Mouse (Mus musculus): ENCODE measurements around the gene Scml4. TPM values are rescaled to one million over a fixed set of nuclear protein-coding genes. Genes with fewer than 3 reads are reported as not detected.

Scml4 gene
- polyA plus RNA-seq, 1 experiment from 2014 or later, result 3.7 TPM

GRCm38 (mm10) chr10:42890365-42890764 is 30.2 kb downstream of the Scml4 start:
- no peak for DNase-seq (ENCODE audit: low spot score)

GRCm38 (mm10) chr10:42892250-42892649 is 32.1 kb downstream of the Scml4 start:
- DNase-seq (ENCODE audit: low spot score) (peak; percentile 19), ATAC-seq (ENCODE audit: insufficient read depth, low FRiP score, low TSS enrichment) (no peak)
- 54% methylated on average over 4 of the region's 4 CpGs for WGBS
- H3K9ac ChIP-seq (ENCODE audit: low read length), result no peak overlapping the region
- H3K4me1 ChIP-seq (ENCODE audit: control insufficient read depth, insufficient read depth, low read length), result peaks cover 3% of the 10 kb centered on the region; the same call in 1 of the 2 replicates
- H3K27me3 ChIP-seq (ENCODE audit: control insufficient read depth, insufficient read depth, low read length), result no peaks in the 10 kb centered on the region
- no peak overlapping the region for H3K27ac ChIP-seq (ENCODE audit: low read depth, low read length)
- no peak overlapping the region for H3K4me2 ChIP-seq (ENCODE audit: low read depth)
- no peak overlapping the region for H3K4me3 ChIP-seq (ENCODE audit: low read depth, low read length)
- H3K36me3 ChIP-seq (ENCODE audit: control insufficient read depth, insufficient read depth, low read length), result no peaks in the 10 kb centered on the region
- H3K9me3 ChIP-seq (ENCODE audit: control insufficient read depth, low read length), result no peaks in the 10 kb centered on the region

More at GRCm38 (mm10) chr10:42890365-42890764, 30.2 kb downstream of the Scml4 start:
- H3K36me3 ChIP-seq (ENCODE audit: control insufficient read depth, insufficient read depth, low read length), result no peaks in the 10 kb centered on the region
- peaks cover 3% of the 10 kb centered on the region; the same call in 1 of the 2 replicates for H3K4me1 ChIP-seq (ENCODE audit: control insufficient read depth, insufficient read depth, low read length)
- WGBS, result 58% methylated on average over 4 of the region's 4 CpGs
- H3K27ac ChIP-seq (ENCODE audit: low read depth, low read length), result no peak overlapping the region
- no peaks in the 10 kb centered on the region for H3K9me3 ChIP-seq (ENCODE audit: control insufficient read depth, low read length)
- H3K4me2 ChIP-seq (ENCODE audit: low read depth), result no peak overlapping the region
- no peak overlapping the region for H3K4me3 ChIP-seq (ENCODE audit: low read depth, low read length)
- H3K9ac ChIP-seq (ENCODE audit: low read length), result no peak overlapping the region
- ATAC-seq (ENCODE audit: insufficient read depth, low FRiP score, low TSS enrichment), result no peak
- no peaks in the 10 kb centered on the region for H3K27me3 ChIP-seq (ENCODE audit: control insufficient read depth, insufficient read depth, low read length)

- Histone ChIP-seq H3K27ac (ENCODE audit: low read depth, low read length) (no peak overlapping the region), H3K4me2 (ENCODE audit: low read depth) (no peak overlapping the region), H3K4me1 (ENCODE audit: control insufficient read depth, insufficient read depth, low read length) (peaks cover 3% of the 10 kb centered on the region; the same call in 1 of the 2 replicates), H3K9ac (ENCODE audit: low read length) (no peak overlapping the region), H3K36me3 (ENCODE audit: control insufficient read depth, insufficient read depth, low read length) (no peaks in the 10 kb centered on the region), H3K9me3 (ENCODE audit: control insufficient read depth, low read length) (no peaks in the 10 kb centered on the region), H3K4me3 (ENCODE audit: low read depth, low read length) (no peak overlapping the region), H3K27me3 (ENCODE audit: control insufficient read depth, insufficient read depth, low read length) (no peaks in the 10 kb centered on the region)
- DNase-seq (ENCODE audit: low spot score) (no peak), ATAC-seq (ENCODE audit: insufficient read depth, low FRiP score, low TSS enrichment) (no peak)
- WGBS, result 82% methylated on average over 4 of the region's 4 CpGs
These were observed 32.8 kb downstream of the Scml4 start for GRCm38 (mm10) chr10:42892987-42893386.

GRCm38 (mm10) chr10:42893857-42894256 is 33.7 kb downstream of the Scml4 start:
- 80% methylated on average over 8 of the region's 8 CpGs for WGBS
- Histone ChIP-seq H3K4me2 (ENCODE audit: low read depth) (no peak overlapping the region), H3K9ac (ENCODE audit: low read length) (no peak overlapping the region), H3K4me3 (ENCODE audit: low read depth, low read length) (no peak overlapping the region), H3K27ac (ENCODE audit: low read depth, low read length) (no peak overlapping the region), H3K4me1 (ENCODE audit: control insufficient read depth, insufficient read depth, low read length) (peaks cover 3% of the 10 kb centered on the region; the same call in 1 of the 2 replicates), H3K9me3 (ENCODE audit: control insufficient read depth, low read length) (no peaks in the 10 kb centered on the region), H3K36me3 (ENCODE audit: control insufficient read depth, insufficient read depth, low read length) (no peaks in the 10 kb centered on the region), H3K27me3 (ENCODE audit: control insufficient read depth, insufficient read depth, low read length) (no peaks in the 10 kb centered on the region)
- no peak for DNase-seq (ENCODE audit: low spot score)
- no peak for ATAC-seq (ENCODE audit: insufficient read depth, low FRiP score, low TSS enrichment)

GRCm38 (mm10) chr10:42894263-42894662 is 34.1 kb downstream of the Scml4 start:
- Histone ChIP-seq H3K4me1 (ENCODE audit: control insufficient read depth, insufficient read depth, low read length) (peaks cover 3% of the 10 kb centered on the region; the same call in 1 of the 2 replicates), H3K27ac (ENCODE audit: low read depth, low read length) (no peak overlapping the region)
- WGBS, result 37% methylated on average over 3 of the region's 3 CpGs

GRCm38 (mm10) chr10:42894696-42895095 is 34.5 kb downstream of the Scml4 start:
- DNase-seq (ENCODE audit: low spot score) (no peak), ATAC-seq (ENCODE audit: insufficient read depth, low FRiP score, low TSS enrichment) (no peak)
- WGBS, result 88% methylated on average over 7 of the region's 7 CpGs

More at GRCm38 (mm10) chr10:42894263-42894662, 34.1 kb downstream of the Scml4 start:
- no peak overlapping the region for H3K4me2 ChIP-seq (ENCODE audit: low read depth)
- no peaks in the 10 kb centered on the region for H3K9me3 ChIP-seq (ENCODE audit: control insufficient read depth, low read length)
- DNase-seq (ENCODE audit: low spot score) (no peak), ATAC-seq (ENCODE audit: insufficient read depth, low FRiP score, low TSS enrichment) (no peak)
- no peak overlapping the region for H3K9ac ChIP-seq (ENCODE audit: low read length)
- no peaks in the 10 kb centered on the region for H3K36me3 ChIP-seq (ENCODE audit: control insufficient read depth, insufficient read depth, low read length)
- no peak overlapping the region for H3K4me3 ChIP-seq (ENCODE audit: low read depth, low read length)
- H3K27me3 ChIP-seq (ENCODE audit: control insufficient read depth, insufficient read depth, low read length), result no peaks in the 10 kb centered on the region

GRCm38 (mm10) chr10:42896621-42897020 is 36.5 kb downstream of the Scml4 start:
- H3K9me3 ChIP-seq (ENCODE audit: control insufficient read depth, low read length), result no peaks in the 10 kb centered on the region
- no peaks in the 10 kb centered on the region for H3K27me3 ChIP-seq (ENCODE audit: control insufficient read depth, insufficient read depth, low read length)
- H3K4me3 ChIP-seq (ENCODE audit: low read depth, low read length), result no peak overlapping the region
- H3K4me2 ChIP-seq (ENCODE audit: low read depth), result no peak overlapping the region
- no peak for DNase-seq (ENCODE audit: low spot score)
- no peak overlapping the region for H3K27ac ChIP-seq (ENCODE audit: low read depth, low read length)
- H3K4me1 ChIP-seq (ENCODE audit: control insufficient read depth, insufficient read depth, low read length), result peaks cover 3% of the 10 kb centered on the region; the same call in 1 of the 2 replicates
- WGBS, result 88% methylated on average over 3 of the region's 3 CpGs
- no peaks in the 10 kb centered on the region for H3K36me3 ChIP-seq (ENCODE audit: control insufficient read depth, insufficient read depth, low read length)
- H3K9ac ChIP-seq (ENCODE audit: low read length), result no peak overlapping the region
- no peak for ATAC-seq (ENCODE audit: insufficient read depth, low FRiP score, low TSS enrichment)

More at GRCm38 (mm10) chr10:42894696-42895095, 34.5 kb downstream of the Scml4 start:
- Histone ChIP-seq H3K4me1 (ENCODE audit: control insufficient read depth, insufficient read depth, low read length) (peaks cover 3% of the 10 kb centered on the region; the same call in 1 of the 2 replicates), H3K27me3 (ENCODE audit: control insufficient read depth, insufficient read depth, low read length) (no peaks in the 10 kb centered on the region), H3K9me3 (ENCODE audit: control insufficient read depth, low read length) (no peaks in the 10 kb centered on the region), H3K27ac (ENCODE audit: low read depth, low read length) (no peak overlapping the region), H3K9ac (ENCODE audit: low read length) (no peak overlapping the region), H3K36me3 (ENCODE audit: control insufficient read depth, insufficient read depth, low read length) (no peaks in the 10 kb centered on the region), H3K4me3 (ENCODE audit: low read depth, low read length) (no peak overlapping the region), H3K4me2 (ENCODE audit: low read depth) (no peak overlapping the region)

GRCm38 (mm10) chr10:42897166-42897565 is 37.0 kb downstream of the Scml4 start:
- H3K4me3 ChIP-seq (ENCODE audit: low read depth, low read length), result no peak overlapping the region
- no peaks in the 10 kb centered on the region for H3K36me3 ChIP-seq (ENCODE audit: control insufficient read depth, insufficient read depth, low read length)
- H3K9me3 ChIP-seq (ENCODE audit: control insufficient read depth, low read length), result no peaks in the 10 kb centered on the region
- no peak for ATAC-seq (ENCODE audit: insufficient read depth, low FRiP score, low TSS enrichment)
- no peak for DNase-seq (ENCODE audit: low spot score)
- peaks cover 3% of the 10 kb centered on the region; the same call in 1 of the 2 replicates for H3K4me1 ChIP-seq (ENCODE audit: control insufficient read depth, insufficient read depth, low read length)
- 94% methylated on average over 4 of the region's 4 CpGs for WGBS
- H3K27ac ChIP-seq (ENCODE audit: low read depth, low read length), result no peak overlapping the region
- no peak overlapping the region for H3K9ac ChIP-seq (ENCODE audit: low read length)
- H3K27me3 ChIP-seq (ENCODE audit: control insufficient read depth, insufficient read depth, low read length), result no peaks in the 10 kb centered on the region
- no peak overlapping the region for H3K4me2 ChIP-seq (ENCODE audit: low read depth)

- peaks cover 3% of the 10 kb centered on the region; the same call in 1 of the 2 replicates for H3K4me1 ChIP-seq (ENCODE audit: control insufficient read depth, insufficient read depth, low read length)
- H3K27me3 ChIP-seq (ENCODE audit: control insufficient read depth, insufficient read depth, low read length), result no peaks in the 10 kb centered on the region
- ATAC-seq (ENCODE audit: insufficient read depth, low FRiP score, low TSS enrichment) (no peak), DNase-seq (ENCODE audit: low spot score) (no peak)
- H3K4me2 ChIP-seq (ENCODE audit: low read depth), result no peak overlapping the region
- no peaks in the 10 kb centered on the region for H3K36me3 ChIP-seq (ENCODE audit: control insufficient read depth, insufficient read depth, low read length)
- H3K4me3 ChIP-seq (ENCODE audit: low read depth, low read length), result no peak overlapping the region
- no peak overlapping the region for H3K9ac ChIP-seq (ENCODE audit: low read length)
- H3K9me3 ChIP-seq (ENCODE audit: control insufficient read depth, low read length), result no peaks in the 10 kb centered on the region
- no peak overlapping the region for H3K27ac ChIP-seq (ENCODE audit: low read depth, low read length)
- WGBS, result 76% methylated on average over 5 of the region's 5 CpGs
These were observed 37.5 kb downstream of the Scml4 start for GRCm38 (mm10) chr10:42897632-42898031.

Data from neural tube, embryonic 11.5 days (tissue).